Mouse (Mus musculus) kidney, adult 18-20 months (tissue): ENCODE results near the gene Triap1.
"Not testable (repeated sequence)": the region's sequence is repeated elsewhere in the genome, so short reads cannot be mapped to it uniquely, and the experiment has no call there.

Source experiments
- DNase-seq: peaks from one replicate; pipeline ENCODE4 v3.0.0; 2021

Triap1 gene

GRCm38 (mm10) chr5:115340577-115341313, at the start of gene Triap1, which contains the start of gene Gatc:
Triap1 (plus strand) TSS chr5:115341225.
Gatc (minus strand) TSS chr5:115341178.
- DNase-seq = peak; percentile 92

- DNase-seq = no peak
Measured at GRCm38 (mm10) chr5:115294173-115294572, 46.9 kb upstream of the Triap1 start.

- no peak for DNase-seq
Measured at GRCm38 (mm10) chr5:115296347-115296746, 44.7 kb upstream of the Triap1 start.

GRCm38 (mm10) chr5:115300035-115300744, 40.8 kb upstream of the Triap1 start:
- DNase-seq = peak; percentile 72

GRCm38 (mm10) chr5:115300792-115301614, 40.0 kb upstream of the Triap1 start, which contains the start of gene Dynll1:
Dynll1 (minus strand) TSS chr5:115300999.
- DNase-seq = peak; percentile 100

- peak; percentile 17 for DNase-seq
Measured at GRCm38 (mm10) chr5:115301615-115302014, 39.4 kb upstream of the Triap1 start.

- DNase-seq = not testable (repeated sequence)
Measured at GRCm38 (mm10) chr5:115302190-115302589, 38.8 kb upstream of the Triap1 start.

- DNase-seq = no peak
Measured at GRCm38 (mm10) chr5:115312354-115312753, 28.7 kb upstream of the Triap1 start.

GRCm38 (mm10) chr5:115312816-115313667, 28.0 kb upstream of the Triap1 start:
- no peak for DNase-seq

GRCm38 (mm10) chr5:115313668-115313943, 27.4 kb upstream of the Triap1 start:
- no peak for DNase-seq

- DNase-seq = no peak
Measured at GRCm38 (mm10) chr5:115316968-115317644, 23.9 kb upstream of the Triap1 start.

GRCm38 (mm10) chr5:115317645-115318328, 23.2 kb upstream of the Triap1 start:
- DNase-seq = no peak

- peak; percentile 63 for DNase-seq
Measured at GRCm38 (mm10) chr5:115319004-115319940, 21.8 kb upstream of the Triap1 start.

GRCm38 (mm10) chr5:115326256-115326831, 14.7 kb upstream of the Triap1 start:
- no peak for DNase-seq

- DNase-seq = peak; percentile 97
Measured at GRCm38 (mm10) chr5:115326875-115327609, 14.0 kb upstream of the Triap1 start, which contains the start of gene Srsf9. Srsf9 (plus strand) TSS chr5:115327177.

GRCm38 (mm10) chr5:115327610-115328548, 13.1 kb upstream of the Triap1 start:
- no peak for DNase-seq

GRCm38 (mm10) chr5:115330955-115331354, 10.1 kb upstream of the Triap1 start:
- DNase-seq = no peak

- no peak for DNase-seq
Measured at GRCm38 (mm10) chr5:115333626-115334025, 7.4 kb upstream of the Triap1 start.
